Mouse (Mus musculus) limb, embryonic 11.5 days (tissue): ENCODE data around the gene Pdx1. TPM values are rescaled to one million over a fixed set of nuclear protein-coding genes. Genes with fewer than 3 reads are reported as not detected.

Experiments
- ATAC-seq: fragments of 200-750 bp; cut with Nextera tagmentation; 2 replicates; pipeline ENCODE4 v1.8.0; 2017; ENCODE audit warnings: low read depth; ENCODE audit not compliant: insufficient number of reproducible peaks, low FRiP score, low TSS enrichment
- DNase-seq: peaks from one replicate; pipeline ENCODE4 v3.0.0-alpha.2; 2015; ENCODE audit warnings: low spot score
- H3K27ac ChIP-seq: fragments of 300-500 bp; sonication (generic); replicated peaks from 2 replicates; pipeline ENCODE4 v1.5.1; 2014; ENCODE audit warnings: low read depth, mild to moderate bottlenecking, low read length
- H3K27me3 ChIP-seq: fragments of 300-500 bp; sonication (generic); 2 replicates; pipeline ENCODE4 v1.6.1; 2014; ENCODE audit warnings: mild to moderate bottlenecking, low read length, mixed read lengths; ENCODE audit not compliant: control insufficient read depth, insufficient read depth
- H3K36me3 ChIP-seq: fragments of 300-500 bp; sonication (generic); 2 replicates; pipeline ENCODE4 v1.6.1; 2014; ENCODE audit warnings: mild to moderate bottlenecking, low read length, moderate library complexity, mixed read lengths; ENCODE audit not compliant: control insufficient read depth, insufficient read depth
- H3K4me1 ChIP-seq: fragments of 300-500 bp; sonication (generic); 2 replicates; pipeline ENCODE4 v1.6.1; 2014; ENCODE audit warnings: low read length, mixed read lengths; ENCODE audit not compliant: control insufficient read depth, insufficient read depth
- H3K4me2 ChIP-seq: fragments of 300-500 bp; sonication (generic); 2 replicates; pipeline ENCODE4 v1.6.1; 2014; ENCODE audit warnings: low read depth, mild to moderate bottlenecking, moderate library complexity; ENCODE audit not compliant: severe bottlenecking
- H3K4me3 ChIP-seq: fragments of 300-500 bp; sonication (generic); 2 replicates; pipeline ENCODE4 v1.5.1; 2014; ENCODE audit warnings: low read depth, low read length
- H3K9ac ChIP-seq: fragments of 300-500 bp; sonication (generic); 2 replicates; pipeline ENCODE4 v1.6.1; 2014; ENCODE audit warnings: mild to moderate bottlenecking, low read length
- H3K9me3 ChIP-seq: fragments of 300-500 bp; sonication (generic); 2 replicates; pipeline ENCODE4 v1.6.1; 2016; ENCODE audit warnings: low read length; ENCODE audit not compliant: control insufficient read depth
- WGBS: fragments of 180-500 bp; shearing (Covaris S2); extraction: QIAGEN DNeasy Blood & Tissue Kit; methylation state at CpG from one replicate; pipeline ENCODE4 v1.1.7; 2014; 5-methylcytosine and 5-hydroxymethylcytosine counted together
- polyA plus RNA-seq: library from polyadenylated mRNA; unstranded; fragments of >200 nt; fragmentation: Nextera tagmentation; extraction: Ambion mirVana; gene quantifications from 2 replicates; pipeline ENCODE4 v1.2.1, GENCODE M21; 2014

Gene Pdx1
- polyA plus RNA-seq, 1 experiment from 2014 or later, result not detected

DNA sequence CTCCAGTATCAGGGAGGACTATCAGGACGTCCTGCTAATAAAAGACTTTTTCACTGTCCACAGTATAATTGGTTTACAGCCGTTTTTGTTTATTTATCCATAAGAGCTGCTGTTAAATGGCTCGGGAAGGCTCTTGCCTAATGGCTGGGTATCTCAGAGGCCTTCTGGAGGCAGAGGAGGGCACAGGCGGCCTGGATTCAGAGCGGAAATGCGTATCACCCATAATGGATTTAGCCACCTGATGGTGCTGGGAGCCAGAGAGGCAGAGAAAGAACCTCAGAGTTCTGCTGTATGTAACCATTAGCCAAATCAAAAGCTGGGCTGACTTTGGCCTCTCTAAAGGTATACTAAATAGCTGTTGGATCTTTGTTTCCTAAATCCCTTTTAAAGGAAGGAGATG is 2.3 kb upstream of the Pdx1 start:
- no peak for ATAC-seq
- Histone ChIP-seq H3K36me3 (no peaks in the 10 kb centered on the region), H3K4me1 (peaks cover 2% of the 10 kb centered on the region; the same call in 1 of the 2 replicates), H3K4me3 (no peak overlapping the region), H3K27me3 (peaks cover 71% of the 10 kb centered on the region), H3K9ac (no peak overlapping the region), H3K4me2 (no peak overlapping the region), H3K27ac (no peak overlapping the region), H3K9me3 (no peaks in the 10 kb centered on the region)
- WGBS, result 4% methylated on average over 6 of the region's 6 CpGs
- no peak for DNase-seq

- ATAC-seq (no peak), DNase-seq (peak; percentile 32)
- H3K4me2 ChIP-seq, result no peak overlapping the region
- no peaks in the 10 kb centered on the region for H3K9me3 ChIP-seq
- no peaks in the 10 kb centered on the region for H3K36me3 ChIP-seq
- peaks cover 80% of the 10 kb centered on the region for H3K27me3 ChIP-seq
- H3K4me3 ChIP-seq, result no peak overlapping the region
- peaks cover 2% of the 10 kb centered on the region; the same call in 1 of the 2 replicates for H3K4me1 ChIP-seq
- H3K9ac ChIP-seq, result no peak overlapping the region
- no peak overlapping the region for H3K27ac ChIP-seq
- WGBS, result 2% methylated on average over 8 of the region's 8 CpGs
These were observed 1.0 kb upstream of the Pdx1 start for GRCm38 (mm10) chr5:147268728-147269127.

DNA sequence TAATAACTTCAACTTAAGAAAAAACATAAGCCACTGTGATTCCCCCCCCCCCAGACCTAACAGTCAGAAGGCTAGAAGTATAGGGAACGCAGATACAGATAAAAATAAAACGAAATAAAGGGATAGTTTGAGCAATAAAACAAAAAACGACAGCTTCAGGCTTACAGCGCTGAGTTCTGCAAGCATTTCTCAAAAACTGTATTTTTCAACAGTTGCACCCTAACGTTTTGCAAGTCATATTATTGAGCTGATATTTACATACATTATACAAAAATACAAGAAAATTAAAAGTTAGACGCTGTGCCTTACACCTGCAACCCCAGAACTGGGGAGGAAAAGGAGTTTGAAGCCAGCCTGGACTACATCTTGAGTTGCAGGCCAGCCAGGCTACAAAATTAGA is 388 bp upstream of the Pdx1 start:
- Histone ChIP-seq H3K4me1 (peaks cover 2% of the 10 kb centered on the region; the same call in 1 of the 2 replicates), H3K27me3 (peaks cover 82% of the 10 kb centered on the region), H3K36me3 (no peaks in the 10 kb centered on the region), H3K4me3 (no peak overlapping the region), H3K4me2 (no peak overlapping the region), H3K27ac (no peak overlapping the region), H3K9me3 (no peaks in the 10 kb centered on the region), H3K9ac (no peak overlapping the region)
- DNase-seq, result peak; percentile 27
- ATAC-seq, result no peak
- 6% methylated on average over 6 of the region's 6 CpGs for WGBS

DNA sequence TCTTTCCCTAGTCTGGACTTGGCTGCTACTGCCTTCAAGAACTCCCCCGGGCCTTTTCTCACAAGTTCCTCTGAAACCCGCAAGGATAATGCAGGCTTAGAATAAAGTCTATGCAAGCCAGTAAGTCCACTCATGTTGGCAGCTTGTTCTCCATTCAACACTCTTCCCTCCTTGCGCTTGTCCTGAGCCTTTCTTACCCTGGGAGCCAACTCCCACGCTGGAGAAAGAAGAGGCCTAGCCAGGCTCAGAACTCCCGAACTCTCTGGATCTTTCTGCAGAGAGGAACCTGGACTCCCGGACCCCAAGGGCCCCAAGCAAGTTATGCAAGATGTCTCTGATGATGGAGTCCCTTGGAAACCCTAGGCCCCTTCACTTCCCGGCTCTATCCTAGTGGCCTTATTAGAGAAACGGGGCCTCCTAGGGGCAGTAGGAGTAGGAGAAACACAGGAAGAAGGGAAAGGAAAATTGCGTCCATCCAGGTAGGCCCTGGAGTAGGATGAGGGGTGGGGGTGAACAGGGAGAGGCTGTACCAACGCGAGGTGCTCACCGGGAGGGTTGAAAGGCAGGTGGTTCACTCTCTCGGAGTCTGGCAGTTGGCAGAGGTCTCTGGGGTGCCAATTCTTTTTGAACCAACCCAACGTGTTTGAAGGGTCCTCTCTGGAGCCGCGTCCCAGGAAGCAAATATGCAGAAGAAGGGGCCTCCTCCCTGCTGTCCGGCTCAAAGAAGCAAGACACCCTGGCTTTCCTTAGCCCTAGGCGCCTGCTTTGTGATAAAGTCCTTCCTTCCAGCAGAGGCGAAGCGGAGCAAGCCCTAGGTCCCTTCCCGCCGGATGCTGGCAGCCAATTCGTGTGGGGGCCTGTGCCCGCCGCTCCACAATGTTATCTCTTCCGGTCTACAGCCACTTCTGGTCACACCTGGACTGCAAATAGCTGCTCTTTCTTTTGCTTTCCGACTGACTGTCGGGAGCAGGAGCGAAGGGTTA is 1.2 kb downstream of the Pdx1 start:
- Histone ChIP-seq H3K36me3 (no peaks in the 10 kb centered on the region), H3K9ac (no peak overlapping the region), H3K4me3 (no peak overlapping the region), H3K27me3 (peaks cover 91% of the 10 kb centered on the region), H3K27ac (no peak overlapping the region), H3K9me3 (no peaks in the 10 kb centered on the region), H3K4me1 (peaks cover 2% of the 10 kb centered on the region; the same call in 1 of the 2 replicates), H3K4me2 (no peak overlapping the region)
- DNase-seq (peak; percentile 53), ATAC-seq (no peak)
- WGBS, result 1% methylated on average over 29 of the region's 29 CpGs

DNA sequence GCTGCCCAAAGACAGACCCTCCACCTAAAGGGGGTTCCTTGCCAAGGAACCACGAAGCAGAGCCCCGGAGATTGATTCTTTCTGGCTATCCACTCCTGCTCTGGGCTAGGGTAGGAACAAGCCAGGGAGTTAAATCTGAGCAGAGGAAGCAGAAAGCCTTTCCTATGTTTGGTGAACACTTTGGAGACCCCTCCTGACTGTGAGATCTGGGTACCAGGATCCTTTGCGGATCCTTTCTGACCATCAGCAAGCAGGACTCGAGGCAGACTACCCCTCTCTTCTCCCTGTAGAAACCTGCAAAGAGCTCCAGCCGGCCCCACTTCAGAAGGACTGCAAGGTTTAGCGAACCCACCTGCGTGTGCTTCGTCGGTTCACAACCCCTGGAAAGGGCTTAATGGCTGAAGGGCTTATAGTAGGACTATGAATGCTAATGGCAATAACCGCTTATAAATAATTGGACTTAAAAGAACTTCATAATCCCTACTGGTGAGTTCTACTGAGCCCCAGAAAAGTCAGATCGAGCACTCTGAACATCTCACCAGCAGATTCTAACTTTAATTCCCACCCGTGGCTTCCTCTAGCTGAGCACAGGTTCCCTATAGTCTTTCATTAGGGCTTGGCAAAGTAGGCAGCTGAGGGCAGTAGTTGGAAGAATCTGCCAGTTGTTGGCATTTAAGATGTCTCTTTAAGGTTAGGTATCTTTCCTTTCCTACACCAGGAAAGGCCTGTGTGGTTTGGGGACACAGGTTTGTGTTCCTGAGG is 2.5 kb downstream of the Pdx1 start:
- no peak overlapping the region for H3K27ac ChIP-seq
- 3% methylated on average over 12 of the region's 12 CpGs for WGBS
- H3K4me3 ChIP-seq, result no peak overlapping the region
- no peak overlapping the region for H3K4me2 ChIP-seq
- H3K36me3 ChIP-seq, result no peaks in the 10 kb centered on the region
- peaks cover 92% of the 10 kb centered on the region for H3K27me3 ChIP-seq
- no peak for ATAC-seq
- peak; percentile 49 for DNase-seq
- no peak overlapping the region for H3K9ac ChIP-seq
- H3K4me1 ChIP-seq, result peaks cover 2% of the 10 kb centered on the region; the same call in 1 of the 2 replicates
- no peaks in the 10 kb centered on the region for H3K9me3 ChIP-seq

GRCm38 (mm10) chr5:147272808-147273345 is 3.1 kb downstream of the Pdx1 start:
- Histone ChIP-seq H3K4me3 (no peak overlapping the region), H3K9me3 (no peaks in the 10 kb centered on the region), H3K36me3 (no peaks in the 10 kb centered on the region), H3K27me3 (peaks cover 92% of the 10 kb centered on the region), H3K27ac (no peak overlapping the region), H3K9ac (no peak overlapping the region), H3K4me2 (no peak overlapping the region), H3K4me1 (peaks cover 2% of the 10 kb centered on the region; the same call in 1 of the 2 replicates)
- ATAC-seq, result no peak
- 1% methylated on average over 10 of the region's 10 CpGs for WGBS
- peak; percentile 55 for DNase-seq

GRCm38 (mm10) chr5:147274174-147275141 is 4.7 kb downstream of the Pdx1 start:
- H3K36me3 ChIP-seq, result no peaks in the 10 kb centered on the region
- H3K9me3 ChIP-seq, result no peaks in the 10 kb centered on the region
- no peak overlapping the region for H3K9ac ChIP-seq
- H3K27ac ChIP-seq, result no peak overlapping the region
- peaks cover 2% of the 10 kb centered on the region; the same call in 1 of the 2 replicates for H3K4me1 ChIP-seq
- WGBS, result 1% methylated on average over 48 of the region's 48 CpGs
- ATAC-seq, result no peak
- no peak overlapping the region for H3K4me3 ChIP-seq
- DNase-seq, result peak; percentile 71
- peaks cover 89% of the 10 kb centered on the region for H3K27me3 ChIP-seq
- H3K4me2 ChIP-seq, result no peak overlapping the region
